Mouse (Mus musculus): ENCODE data around the gene Suco. TPM values are rescaled to one million over a fixed set of nuclear protein-coding genes. Genes with fewer than 3 reads are reported as not detected.

Suco gene
- polyA plus RNA-seq, 1 experiment from 2014 or later = 11.4 TPM

DNA sequence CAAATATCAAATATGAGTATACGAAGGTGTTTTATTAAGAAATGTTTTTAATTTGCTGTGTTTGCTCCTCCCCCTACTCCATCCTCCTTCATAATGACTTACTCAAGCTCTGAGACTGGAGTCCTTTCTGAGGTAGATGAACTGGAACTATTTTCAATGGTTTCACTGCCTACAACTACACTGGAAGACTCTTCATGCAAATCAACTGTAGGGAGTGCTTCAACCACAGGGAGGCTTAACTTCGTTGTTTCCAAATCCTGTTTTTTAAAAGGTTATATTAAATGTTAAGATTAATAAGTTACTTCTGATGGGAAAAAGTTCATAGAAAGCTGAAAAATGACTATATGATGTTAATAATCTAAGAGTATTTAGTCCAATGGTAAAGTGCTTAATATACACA lies 17.2 kb downstream of the Suco start:
- Histone ChIP-seq H3K27me3 (ENCODE audit: control insufficient read depth, insufficient read depth, low read length) (no peaks in the 10 kb centered on the region), H3K27ac (replicated peaks) (no peak overlapping the region), H3K4me3 (ENCODE audit: low read depth, low read length) (no peak overlapping the region), H3K9ac (ENCODE audit: low read length) (no peak overlapping the region), H3K4me1 (replicated peaks; ENCODE audit: control insufficient read depth, insufficient read depth) (no peaks in the 10 kb centered on the region), H3K36me3 (ENCODE audit: control insufficient read depth, insufficient read depth, low read length) (no peaks in the 10 kb centered on the region), H3K4me2 (replicated peaks; ENCODE audit: low read depth) (no peak overlapping the region), H3K9me3 (ENCODE audit: control insufficient read depth, low read length) (no peaks in the 10 kb centered on the region)
- WGBS = 95% methylated on average over 2 of the region's 2 CpGs
- DNase-seq (ENCODE audit: low spot score) (no peak), ATAC-seq (ENCODE audit: low FRiP score, low TSS enrichment) (no peak)
- TF ChIP-seq CTCF (IDR thresholded peaks at IDR 0.05; ENCODE audit: low read depth) (no peak), EP300 (optimal IDR thresholded peaks at IDR 0.05) (no peak)

DNA sequence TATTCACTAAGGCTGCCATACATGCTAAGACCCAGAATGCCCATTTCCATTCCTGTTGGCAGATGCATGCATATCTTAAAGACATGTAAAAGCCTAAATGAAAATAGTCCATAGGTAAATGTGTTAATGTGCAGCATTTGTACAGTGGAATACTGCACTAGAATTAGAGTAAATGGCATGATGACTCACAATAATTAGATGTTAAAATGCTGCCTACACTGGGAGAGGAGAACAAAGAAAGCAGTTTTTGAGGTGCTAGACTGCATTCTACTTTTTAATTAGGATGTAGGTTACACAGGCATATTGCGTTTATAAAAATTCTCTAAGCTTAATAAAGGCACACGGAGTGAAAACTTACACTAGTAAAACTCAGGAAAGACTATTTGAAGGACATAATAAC lies 49.8 kb downstream of the Suco start:
- WGBS = 92% methylated on average over 2 of the region's 2 CpGs
- DNase-seq (ENCODE audit: low spot score) = no peak

DNA sequence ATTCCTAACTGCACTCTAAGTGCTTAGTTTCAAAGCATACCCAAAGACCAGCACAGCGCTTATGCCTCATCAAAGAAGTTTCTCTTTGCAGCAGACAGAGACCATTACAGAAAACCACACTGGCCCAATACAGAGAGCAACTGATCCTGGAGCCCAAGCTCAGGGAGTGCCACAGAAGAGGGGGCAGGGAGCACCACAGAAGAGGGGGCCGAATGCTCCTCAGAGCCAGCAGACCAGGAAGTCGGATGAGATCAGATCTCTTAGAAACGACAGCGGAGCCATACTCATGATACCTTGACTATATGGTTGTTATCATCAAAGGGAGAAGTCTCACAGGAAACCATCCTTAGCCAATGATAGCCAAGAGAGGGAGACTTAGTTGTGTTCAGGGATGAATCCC lies 67.1 kb downstream of the Suco start:
- ATAC-seq (ENCODE audit: low FRiP score, low TSS enrichment) (no peak), DNase-seq (ENCODE audit: low spot score) (no peak)
- no peaks in the 10 kb centered on the region for H3K9me3 ChIP-seq (ENCODE audit: control insufficient read depth, low read length)
- no peak for TF ChIP-seq CTCF (IDR thresholded peaks at IDR 0.05; ENCODE audit: low read depth)
- no peak for TF ChIP-seq EP300 (optimal IDR thresholded peaks at IDR 0.05)
- no peak overlapping the region for H3K9ac ChIP-seq (ENCODE audit: low read length)
- H3K4me1 ChIP-seq (replicated peaks; ENCODE audit: control insufficient read depth, insufficient read depth) = no peaks in the 10 kb centered on the region
- no peak overlapping the region for H3K27ac ChIP-seq (replicated peaks)
- H3K4me2 ChIP-seq (replicated peaks; ENCODE audit: low read depth) = 0 out of 2 replicates have a peak overlapping the region, but pooled peaks have one; percentile 17
- no peaks in the 10 kb centered on the region for H3K36me3 ChIP-seq (ENCODE audit: control insufficient read depth, insufficient read depth, low read length)
- no peak overlapping the region for H3K4me3 ChIP-seq (ENCODE audit: low read depth, low read length)
- H3K27me3 ChIP-seq (ENCODE audit: control insufficient read depth, insufficient read depth, low read length) = no peaks in the 10 kb centered on the region
- 75% methylated on average over 5 of the region's 5 CpGs for WGBS

More for the DNA sequence above, 49.8 kb downstream of the Suco start:
- Histone ChIP-seq H3K9ac (ENCODE audit: low read length) (no peak overlapping the region), H3K4me3 (ENCODE audit: low read depth, low read length) (no peak overlapping the region), H3K4me2 (replicated peaks; ENCODE audit: low read depth) (no peak overlapping the region), H3K27me3 (ENCODE audit: control insufficient read depth, insufficient read depth, low read length) (no peaks in the 10 kb centered on the region), H3K36me3 (ENCODE audit: control insufficient read depth, insufficient read depth, low read length) (0 out of 2 replicates have a peak, but pooled peaks cover 4% of the 10 kb centered on the region), H3K4me1 (replicated peaks; ENCODE audit: control insufficient read depth, insufficient read depth) (no peaks in the 10 kb centered on the region), H3K9me3 (ENCODE audit: control insufficient read depth, low read length) (no peaks in the 10 kb centered on the region), H3K27ac (replicated peaks) (no peak overlapping the region)
- ATAC-seq (ENCODE audit: low FRiP score, low TSS enrichment) = no peak
- no peak for TF ChIP-seq EP300 (optimal IDR thresholded peaks at IDR 0.05)
- TF ChIP-seq CTCF (IDR thresholded peaks at IDR 0.05; ENCODE audit: low read depth) = no peak

DNA sequence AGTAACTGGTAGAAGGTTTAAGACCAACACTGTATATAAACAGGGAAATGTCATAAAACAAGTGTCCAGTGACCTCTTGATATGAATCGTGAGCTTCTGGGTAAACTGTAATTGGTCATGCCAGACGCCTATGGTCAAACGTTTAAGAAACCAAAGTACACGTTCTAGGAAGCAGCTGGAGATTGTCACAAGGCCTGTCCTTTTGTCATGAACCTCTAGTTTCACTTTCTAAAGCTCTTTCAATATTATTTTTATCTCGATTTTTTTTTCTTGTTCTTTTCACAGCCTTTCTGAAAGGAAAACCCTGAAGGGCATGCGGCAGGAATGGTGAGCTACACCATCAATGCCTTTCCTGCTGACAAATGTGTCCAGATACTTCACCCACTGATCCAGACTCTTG lies 67.5 kb downstream of the Suco start:
- ATAC-seq (ENCODE audit: low FRiP score, low TSS enrichment) (no peak), DNase-seq (ENCODE audit: low spot score) (no peak)
- no peaks in the 10 kb centered on the region for H3K9me3 ChIP-seq (ENCODE audit: control insufficient read depth, low read length)
- no peak overlapping the region for H3K4me3 ChIP-seq (ENCODE audit: low read depth, low read length)
- no peak overlapping the region for H3K9ac ChIP-seq (ENCODE audit: low read length)
- H3K4me1 ChIP-seq (replicated peaks; ENCODE audit: control insufficient read depth, insufficient read depth) = no peaks in the 10 kb centered on the region
- H3K27ac ChIP-seq (replicated peaks) = no peak overlapping the region
- WGBS = 32% methylated on average over 6 of the region's 6 CpGs
- H3K4me2 ChIP-seq (replicated peaks; ENCODE audit: low read depth) = 0 out of 2 replicates have a peak overlapping the region, but pooled peaks have one; percentile 17
- TF ChIP-seq CTCF (IDR thresholded peaks at IDR 0.05; ENCODE audit: low read depth) (no peak), EP300 (optimal IDR thresholded peaks at IDR 0.05) (no peak)
- H3K27me3 ChIP-seq (ENCODE audit: control insufficient read depth, insufficient read depth, low read length) = no peaks in the 10 kb centered on the region
- H3K36me3 ChIP-seq (ENCODE audit: control insufficient read depth, insufficient read depth, low read length) = no peaks in the 10 kb centered on the region

DNA sequence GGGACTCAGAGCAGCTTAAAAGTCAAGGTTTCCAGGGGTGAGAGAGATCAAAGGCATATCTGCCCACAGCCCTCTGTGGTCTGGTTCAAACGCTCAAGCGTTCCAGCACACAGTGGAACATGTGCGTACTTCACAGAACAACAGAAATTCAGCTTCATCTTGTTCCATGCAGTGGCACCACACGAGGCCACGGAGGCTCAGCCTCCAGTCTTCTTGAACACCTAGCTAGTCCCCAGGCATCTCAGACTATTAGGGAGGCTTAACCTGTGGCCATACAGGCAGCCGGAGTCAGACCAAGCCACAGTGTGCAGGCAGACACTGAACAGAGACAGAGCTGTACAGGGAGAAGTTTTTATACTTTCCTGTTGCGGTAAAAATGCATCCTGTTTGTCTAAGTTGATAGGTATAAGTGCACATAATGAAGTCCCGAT lies 71.9 kb downstream of the Suco start:
- Histone ChIP-seq H3K9ac (ENCODE audit: low read length) (no peak overlapping the region), H3K27ac (replicated peaks) (no peak overlapping the region), H3K9me3 (ENCODE audit: control insufficient read depth, low read length) (no peaks in the 10 kb centered on the region), H3K4me1 (replicated peaks; ENCODE audit: control insufficient read depth, insufficient read depth) (no peaks in the 10 kb centered on the region), H3K27me3 (ENCODE audit: control insufficient read depth, insufficient read depth, low read length) (no peaks in the 10 kb centered on the region), H3K36me3 (ENCODE audit: control insufficient read depth, insufficient read depth, low read length) (no peaks in the 10 kb centered on the region), H3K4me2 (replicated peaks; ENCODE audit: low read depth) (no peak overlapping the region), H3K4me3 (ENCODE audit: low read depth, low read length) (no peak overlapping the region)
- ATAC-seq (ENCODE audit: low FRiP score, low TSS enrichment) = no peak
- no peak for DNase-seq (ENCODE audit: low spot score)
- 82% methylated on average over 8 of the region's 8 CpGs for WGBS
- no peak for TF ChIP-seq EP300 (optimal IDR thresholded peaks at IDR 0.05)
- TF ChIP-seq CTCF (IDR thresholded peaks at IDR 0.05; ENCODE audit: low read depth) = no peak

DNA sequence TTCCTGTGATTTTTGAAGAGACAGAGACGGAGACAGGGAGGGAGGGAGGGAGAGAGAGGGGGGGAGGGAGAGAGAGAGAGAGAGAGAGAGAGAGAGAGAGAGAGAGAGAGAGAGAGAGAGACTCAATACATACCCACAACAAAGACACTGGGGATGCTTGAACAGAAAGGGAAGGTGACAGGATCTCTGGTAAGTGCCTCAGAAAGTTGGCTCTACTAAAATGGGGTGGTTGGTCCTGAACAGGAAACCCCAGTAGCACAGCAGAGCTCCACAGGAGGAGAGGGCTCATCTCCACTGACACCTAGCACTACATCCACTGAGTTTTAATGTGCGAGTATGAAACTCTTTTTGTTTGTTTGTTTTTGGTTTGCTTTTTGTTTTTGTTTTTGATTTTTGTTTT lies 75.2 kb downstream of the Suco start:
- no peaks in the 10 kb centered on the region for H3K27me3 ChIP-seq (ENCODE audit: control insufficient read depth, insufficient read depth, low read length)
- WGBS = 86% methylated on average over 2 of the region's 2 CpGs

More for the DNA sequence above, 75.2 kb downstream of the Suco start:
- Histone ChIP-seq H3K4me1 (replicated peaks; ENCODE audit: control insufficient read depth, insufficient read depth) (no peaks in the 10 kb centered on the region), H3K36me3 (ENCODE audit: control insufficient read depth, insufficient read depth, low read length) (no peaks in the 10 kb centered on the region), H3K4me3 (ENCODE audit: low read depth, low read length) (no peak overlapping the region), H3K9me3 (ENCODE audit: control insufficient read depth, low read length) (no peaks in the 10 kb centered on the region), H3K9ac (ENCODE audit: low read length) (no peak overlapping the region), H3K4me2 (replicated peaks; ENCODE audit: low read depth) (no peak overlapping the region), H3K27ac (replicated peaks) (no peak overlapping the region)
- no peak for TF ChIP-seq EP300 (optimal IDR thresholded peaks at IDR 0.05)
- no peak for ATAC-seq (ENCODE audit: low FRiP score, low TSS enrichment)
- DNase-seq (ENCODE audit: low spot score) = no peak

Data from stomach, postnatal 0 days (tissue).